Mouse (Mus musculus): ENCODE data around the gene Itgb5.

DNA sequence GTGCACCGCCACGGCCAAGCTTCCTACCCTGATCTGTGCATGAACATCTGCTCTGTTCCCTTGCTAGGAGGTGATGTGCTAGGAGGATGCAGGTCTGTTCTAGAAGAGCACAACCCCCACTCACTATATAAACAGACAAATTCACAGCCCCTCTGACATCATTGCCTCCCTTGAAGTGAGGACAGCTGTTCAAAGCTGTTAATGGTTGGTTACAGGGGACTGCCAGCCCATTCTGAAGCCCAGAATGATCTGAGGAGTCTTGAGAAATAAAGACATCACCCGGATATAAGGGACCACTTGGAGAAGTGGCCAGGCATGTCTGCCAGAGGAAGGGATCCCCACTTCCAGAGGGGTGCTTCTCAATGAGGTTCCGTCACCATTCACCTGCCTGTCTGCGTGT is 88.5 kb downstream of the Itgb5 start:
- TF ChIP-seq GATA1 (IDR thresholded peaks at IDR 0.05; ENCODE audit: low read length) (no peak), TAL1 (IDR thresholded peaks at IDR 0.05; ENCODE audit: low read length) (no peak)

Data from erythroblast, embryonic 14.5 days (primary cell).